Mouse (Mus musculus): Measurements from ENCODE around the gene Lysmd2. TPM values are rescaled to one million over a fixed set of nuclear protein-coding genes. Genes with fewer than 3 reads are reported as not detected.

Lysmd2 gene
- total and polyA plus RNA-seq, 3 experiments, result not detected

GRCm38 (mm10) chr9:75626308-75626604 lies 715 bp downstream of the Lysmd2 start:
- no peaks in the 10 kb centered on the region for H3K36me3 ChIP-seq (ENCODE audit: control insufficient read depth in 1 of 2, insufficient read depth in 2 of 2, low read length in 2 of 2)
- no peaks in the 10 kb centered on the region for H3K4me1 ChIP-seq (ENCODE audit: control insufficient read depth in 1 of 2, insufficient read depth in 2 of 2, low read length in 2 of 2)
- TF ChIP-seq USF1 (IDR thresholded peaks at IDR 0.05; ENCODE audit: low read depth, low read length) (no peak), CTCF (IDR thresholded peaks at IDR 0.05 in 2 of 3, conservative IDR thresholded peaks at IDR 0.05 in 1 of 3; ENCODE audit: control insufficient read depth in 1 of 3, insufficient read depth in 1 of 3, low read depth in 2 of 3, low read length in 3 of 3, poor library complexity in 1 of 3, severe bottlenecking in 1 of 3) (no peak), TAL1 (IDR thresholded peaks at IDR 0.05; ENCODE audit: low read length) (no peak), KAT2A (conservative IDR thresholded peaks at IDR 0.05; ENCODE audit: low read depth, low read length) (no peak)
- no peak overlapping the region for H3K9ac ChIP-seq (ENCODE audit: control insufficient read depth, low read depth, low read length, poor library complexity, severe bottlenecking)
- no peaks in the 10 kb centered on the region for H3K79me2 ChIP-seq (ENCODE audit: control insufficient read depth, insufficient read depth, low read length, poor library complexity)
- H3K27ac ChIP-seq (ENCODE audit: control insufficient read depth, low read depth, low read length), result no peak overlapping the region
- no peaks in the 10 kb centered on the region for H3K9me3 ChIP-seq (replicated peaks; ENCODE audit: insufficient read depth, low read length)
- no peak for DNase-seq (ENCODE audit: low read depth, low spot score)
- H3K4me3 ChIP-seq (ENCODE audit: control insufficient read depth in 1 of 2, insufficient read depth in 1 of 2, low read depth in 2 of 2, low read length in 2 of 2), result no peak overlapping the region
- no peaks in the 10 kb centered on the region; a peak in 1 of 4 replicates for H3K27me3 ChIP-seq (ENCODE audit: control insufficient read depth in 1 of 2, insufficient read depth in 2 of 2, low read length in 2 of 2)

DNA sequence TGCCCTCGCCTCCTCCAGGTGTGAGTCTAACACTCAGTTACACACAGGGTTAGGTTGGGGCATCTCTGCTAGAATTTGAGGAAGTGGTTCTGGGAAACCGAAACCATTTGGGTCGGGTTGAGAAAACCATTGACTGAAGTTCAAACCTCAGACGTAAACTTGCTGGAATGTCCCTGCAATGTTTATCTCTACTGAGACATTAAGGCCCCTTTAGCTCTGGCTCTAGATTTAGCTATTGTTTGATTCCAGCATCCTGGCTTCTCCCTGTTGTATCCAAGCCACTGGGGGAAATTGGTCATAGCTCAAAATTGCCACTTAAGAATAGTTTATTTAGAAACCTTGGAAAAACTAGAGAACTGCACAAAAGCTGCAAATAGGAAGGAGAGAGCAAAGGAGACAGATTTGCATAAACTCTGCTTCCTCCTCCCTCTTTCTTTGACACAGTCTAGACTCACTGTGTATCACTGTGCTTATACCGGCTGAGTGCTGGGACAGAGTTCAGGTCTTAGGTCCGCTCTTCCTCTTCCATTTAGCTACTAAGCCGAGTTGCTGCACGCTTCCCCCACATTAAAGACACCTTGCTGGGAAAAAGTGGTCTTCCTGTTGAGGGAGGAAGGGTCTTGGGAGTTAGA lies 5.4 kb downstream of the Lysmd2 start:
- no peaks in the 10 kb centered on the region for H3K27me3 ChIP-seq (ENCODE audit: control insufficient read depth in 1 of 2, insufficient read depth in 2 of 2, low read length in 2 of 2)
- H3K27ac ChIP-seq (ENCODE audit: control insufficient read depth, low read depth, low read length), result no peak overlapping the region

GRCm38 (mm10) chr9:75632111-75632510 lies 6.6 kb downstream of the Lysmd2 start:
- Histone ChIP-seq H3K79me2 (ENCODE audit: control insufficient read depth, insufficient read depth, low read length, poor library complexity) (no peaks in the 10 kb centered on the region), H3K27ac (ENCODE audit: control insufficient read depth, low read depth, low read length) (no peak overlapping the region), H3K36me3 (ENCODE audit: control insufficient read depth in 1 of 2, insufficient read depth in 2 of 2, low read length in 2 of 2) (no peaks in the 10 kb centered on the region), H3K4me3 (ENCODE audit: control insufficient read depth in 1 of 2, insufficient read depth in 1 of 2, low read depth in 2 of 2, low read length in 2 of 2) (no peak overlapping the region), H3K27me3 (ENCODE audit: control insufficient read depth in 1 of 2, insufficient read depth in 2 of 2, low read length in 2 of 2) (no peaks in the 10 kb centered on the region), H3K4me1 (ENCODE audit: control insufficient read depth in 1 of 2, insufficient read depth in 2 of 2, low read length in 2 of 2) (no peaks in the 10 kb centered on the region), H3K9me3 (replicated peaks; ENCODE audit: insufficient read depth, low read length) (no peaks in the 10 kb centered on the region), H3K9ac (ENCODE audit: control insufficient read depth, low read depth, low read length, poor library complexity, severe bottlenecking) (no peak overlapping the region)
- no peak for DNase-seq (ENCODE audit: low read depth, low spot score)
- TF ChIP-seq TCF12 (IDR thresholded peaks at IDR 0.05; ENCODE audit: low read depth, low read length) (no peak), MAFK (IDR thresholded peaks at IDR 0.05; ENCODE audit: borderline replicate concordance, low read depth, low read length) (no peak), TAL1 (IDR thresholded peaks at IDR 0.05; ENCODE audit: low read length) (no peak), RCOR1 (IDR thresholded peaks at IDR 0.05; ENCODE audit: low read depth, low read length) (no peak), GATA1 (IDR thresholded peaks at IDR 0.05; ENCODE audit: low read depth, low read length) (no peak), POLR2A (IDR thresholded peaks at IDR 0.05; ENCODE audit: control insufficient read depth in 1 of 2, insufficient read depth in 1 of 2, low read depth in 1 of 2, low read length in 2 of 2, poor library complexity in 1 of 2) (no peak), RAD21 (IDR thresholded peaks at IDR 0.05; ENCODE audit: low read depth, low read length) (no peak), CTCF (IDR thresholded peaks at IDR 0.05 in 2 of 3, conservative IDR thresholded peaks at IDR 0.05 in 1 of 3; ENCODE audit: control insufficient read depth in 1 of 3, insufficient read depth in 1 of 3, low read depth in 2 of 3, low read length in 3 of 3, poor library complexity in 1 of 3, severe bottlenecking in 1 of 3) (no peak), SMC3 (IDR thresholded peaks at IDR 0.05; ENCODE audit: low read depth, low read length) (no peak), SIN3A (IDR thresholded peaks at IDR 0.05; ENCODE audit: low read length) (no peak), MYC (IDR thresholded peaks at IDR 0.05; ENCODE audit: low read depth, low read length) (no peak), EP300 (IDR thresholded peaks at IDR 0.05; ENCODE audit: low read depth in 1 of 2, low read length in 2 of 2) (no peak), ZNF384 (IDR thresholded peaks at IDR 0.05; ENCODE audit: low read depth, low read length) (no peak), BHLHE40 (IDR thresholded peaks at IDR 0.05; ENCODE audit: borderline replicate concordance, low read depth, low read length) (no peak), MYB (IDR thresholded peaks at IDR 0.05; ENCODE audit: low read depth, low read length) (no peak), UBTF (IDR thresholded peaks at IDR 0.05; ENCODE audit: borderline replicate concordance, insufficient read depth, low read depth, low read length) (no peak), MAZ (IDR thresholded peaks at IDR 0.05; ENCODE audit: low read depth, low read length) (no peak)

More for the DNA sequence above, 5.4 kb downstream of the Lysmd2 start:
- Histone ChIP-seq H3K4me1 (ENCODE audit: control insufficient read depth in 1 of 2, insufficient read depth in 2 of 2, low read length in 2 of 2) (no peaks in the 10 kb centered on the region), H3K36me3 (ENCODE audit: control insufficient read depth in 1 of 2, insufficient read depth in 2 of 2, low read length in 2 of 2) (no peaks in the 10 kb centered on the region), H3K9me3 (replicated peaks; ENCODE audit: insufficient read depth, low read length) (no peaks in the 10 kb centered on the region), H3K4me3 (ENCODE audit: control insufficient read depth in 1 of 2, insufficient read depth in 1 of 2, low read depth in 2 of 2, low read length in 2 of 2) (no peak overlapping the region), H3K79me2 (ENCODE audit: control insufficient read depth, insufficient read depth, low read length, poor library complexity) (no peaks in the 10 kb centered on the region), H3K9ac (ENCODE audit: control insufficient read depth, low read depth, low read length, poor library complexity, severe bottlenecking) (no peak overlapping the region)
- TF ChIP-seq SMC3 (IDR thresholded peaks at IDR 0.05; ENCODE audit: low read depth, low read length) (no peak), USF1 (IDR thresholded peaks at IDR 0.05; ENCODE audit: low read depth, low read length) (no peak), POLR2A (IDR thresholded peaks at IDR 0.05; ENCODE audit: control insufficient read depth in 1 of 2, insufficient read depth in 1 of 2, low read depth in 1 of 2, low read length in 2 of 2, poor library complexity in 1 of 2) (no peak), SIN3A (IDR thresholded peaks at IDR 0.05; ENCODE audit: low read length) (no peak), GATA1 (IDR thresholded peaks at IDR 0.05; ENCODE audit: low read depth, low read length) (no peak), MAX (IDR thresholded peaks at IDR 0.05; ENCODE audit: low read length) (no peak)
- no peak for DNase-seq (ENCODE audit: low read depth, low spot score)

Data from MEL (cell line).